Mouse (Mus musculus) neural tube, embryonic 15.5 days (tissue): ENCODE data around the gene Zfp626. TPM values are rescaled to one million over a fixed set of nuclear protein-coding genes. Genes with fewer than 3 reads are reported as not detected.

Source experiments
- polyA plus RNA-seq: library from polyadenylated mRNA; unstranded; fragments of >200 nt; fragmentation: Nextera tagmentation; extraction: Ambion mirVana; gene quantifications from 2 replicates; pipeline ENCODE4 v1.2.1, GENCODE M21; 2015

Zfp626 gene
- polyA plus RNA-seq, 1 experiment from 2014 or later = 2.0 TPM

Other genes with a start within 250 kb of the Zfp626 start
- gene Akt2, start 215.6 kb upstream of the Zfp626 start, polyA plus RNA-seq = 52.0 and 59.7 TPM in 2 replicates
- gene Ttc9b, start 153.3 kb upstream of the Zfp626 start, polyA plus RNA-seq = 78.0 and 99.5 TPM in 2 replicates
- 15.3 and 21.0 TPM in 2 replicates for gene Map3k10, start 132.6 kb upstream of the Zfp626 start, polyA plus RNA-seq
- gene Zfp607b, start 117.9 kb upstream of the Zfp626 start, polyA plus RNA-seq = 10.1 and 10.7 TPM in 2 replicates
- gene Zfp60, start 75.8 kb upstream of the Zfp626 start, polyA plus RNA-seq = 81.5 and 89.4 TPM in 2 replicates
- 9.0 and 9.7 TPM in 2 replicates for gene Zfp59, start 31.4 kb downstream of the Zfp626 start, polyA plus RNA-seq
- gene Zfp607a, start 50.3 kb downstream of the Zfp626 start, polyA plus RNA-seq = 1.1 and 1.8 TPM in 2 replicates
- gene Zfp974, start 122.3 kb downstream of the Zfp626 start, polyA plus RNA-seq = 11.3 and 12.4 TPM in 2 replicates
- 31.5 and 33.0 TPM in 2 replicates for gene Zfp780b, start 172.0 kb downstream of the Zfp626 start, polyA plus RNA-seq
- 4.5 and 5.1 TPM in 2 replicates for gene Zfp850, start 206.9 kb downstream of the Zfp626 start, polyA plus RNA-seq
- 275 and 280 TPM in 2 replicates for gene Psmc4, start 242.9 kb downstream of the Zfp626 start, polyA plus RNA-seq